Mouse (Mus musculus): Measurements from ENCODE around the gene Nfkbiz. TPM values are rescaled to one million over a fixed set of nuclear protein-coding genes. Genes with fewer than 3 reads are reported as not detected.
A peak's percentile ranks its signal among the peaks of the same experiment; 100 is the strongest.

Nfkbiz gene
- total RNA-seq, 2 experiments from 2014 or later: 1.1 TPM

GRCm38 (mm10) chr16:55813916-55814315 is 24.8 kb downstream of the Nfkbiz start:
- TF ChIP-seq CTCF (IDR thresholded peaks at IDR 0.05): no peak
- H3K27ac ChIP-seq: peak overlapping the region; percentile 28; the same call in 1 of the 2 replicates
- peak; percentile 44 for DNase-seq
- no peak overlapping the region for H3K4me3 ChIP-seq
- intact Hi-C loops (cut with DNase I): no loop called here

DNA sequence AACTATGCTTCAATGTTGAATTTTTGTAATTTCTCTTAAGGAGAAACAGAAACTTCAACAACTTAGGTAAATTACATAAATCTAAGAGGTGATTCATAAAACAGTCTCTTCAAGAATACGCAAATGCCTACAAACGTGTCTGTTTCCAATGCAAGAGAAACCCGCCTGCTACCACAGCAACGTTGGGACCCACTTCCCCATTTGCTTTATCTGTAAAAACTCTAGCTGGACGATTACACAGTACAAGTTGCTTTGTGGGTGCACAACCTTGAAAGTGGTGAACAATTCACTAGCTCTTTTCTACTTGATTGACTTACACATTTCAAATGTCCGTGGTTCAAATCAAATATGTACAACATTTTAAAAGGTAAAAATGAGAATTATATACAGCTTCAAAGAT is 26.9 kb downstream of the Nfkbiz start:
- intact Hi-C loops (cut with DNase I): no loop called here
- no peak for TF ChIP-seq CTCF (IDR thresholded peaks at IDR 0.05)
- no peak for DNase-seq
- no peak overlapping the region for H3K4me3 ChIP-seq
- H3K27ac ChIP-seq: no peak overlapping the region

DNA sequence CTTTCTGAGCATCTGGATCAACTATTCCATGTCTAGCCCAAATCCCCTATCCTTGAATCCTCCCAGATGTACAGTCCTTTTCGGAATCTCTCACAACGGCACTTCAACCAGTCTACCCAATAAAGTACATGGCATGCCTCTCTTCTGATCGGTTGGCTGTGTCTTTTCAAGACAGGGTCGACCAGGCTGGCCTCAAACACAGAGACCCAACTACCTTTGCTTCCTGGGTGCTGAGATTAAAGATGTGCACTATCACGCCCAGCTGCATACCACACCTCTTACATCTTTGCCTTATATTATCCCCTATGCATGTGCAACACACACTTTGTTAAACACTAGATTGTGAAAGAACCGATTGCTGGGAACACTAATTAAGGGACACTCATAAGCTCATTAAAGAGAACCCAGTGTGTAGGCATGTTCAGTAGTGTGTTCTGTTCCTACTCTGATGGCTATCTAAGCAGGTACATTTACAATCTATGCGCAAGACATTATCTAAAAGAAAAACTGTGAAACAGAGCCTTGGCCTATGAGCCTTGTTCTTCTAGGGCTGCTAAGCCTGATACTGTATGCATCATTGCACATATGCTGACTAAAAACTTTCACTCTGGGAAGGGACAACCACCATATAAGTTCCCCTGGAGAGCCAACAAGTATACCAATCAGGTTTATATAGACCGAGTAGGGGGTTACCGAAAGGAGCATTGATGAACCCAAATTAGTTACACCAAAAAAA is 28.8 kb downstream of the Nfkbiz start:
- intact Hi-C loops (cut with DNase I): no loop called here

GRCm38 (mm10) chr16:55809345-55809744 is 29.4 kb downstream of the Nfkbiz start:
- no peak overlapping the region for H3K4me3 ChIP-seq
- no peak for TF ChIP-seq CTCF (IDR thresholded peaks at IDR 0.05)
- intact Hi-C loops (cut with DNase I): no loop called here
- no peak overlapping the region for H3K27ac ChIP-seq
- DNase-seq: no peak

More for the DNA sequence above, 28.8 kb downstream of the Nfkbiz start:
- Histone ChIP-seq H3K4me3 (no peak overlapping the region), H3K27ac (no peak overlapping the region)
- no peak for TF ChIP-seq CTCF (IDR thresholded peaks at IDR 0.05)
- no peak for DNase-seq

GRCm38 (mm10) chr16:55807505-55807932 is 31.2 kb downstream of the Nfkbiz start:
- TF ChIP-seq CTCF (IDR thresholded peaks at IDR 0.05): no peak
- Histone ChIP-seq H3K27ac (no peak overlapping the region), H3K4me3 (no peak overlapping the region)
- intact Hi-C loops (cut with DNase I): no loop called here
- DNase-seq: no peak

DNA sequence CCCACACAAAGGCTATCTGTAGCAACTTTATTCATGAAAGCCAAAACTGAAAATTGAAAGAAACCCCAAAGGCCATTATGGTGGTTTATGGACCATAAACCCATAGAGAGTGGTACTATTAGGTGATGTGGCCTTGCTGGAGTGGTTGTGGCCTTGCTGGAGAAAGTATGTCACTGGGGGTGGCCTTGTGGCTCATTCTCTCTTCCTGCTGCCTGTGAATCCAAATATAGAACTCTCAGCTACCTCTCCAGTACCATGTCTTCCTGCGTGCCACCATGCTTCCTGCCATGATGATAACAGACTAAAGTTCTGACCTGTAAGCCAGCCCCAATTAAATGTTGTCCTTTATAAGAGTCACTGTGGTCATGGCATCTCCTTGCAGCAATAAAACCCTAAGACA is 33.9 kb downstream of the Nfkbiz start:
- intact Hi-C loops (cut with DNase I): no loop called here
- no peak for TF ChIP-seq CTCF (IDR thresholded peaks at IDR 0.05)

DNA sequence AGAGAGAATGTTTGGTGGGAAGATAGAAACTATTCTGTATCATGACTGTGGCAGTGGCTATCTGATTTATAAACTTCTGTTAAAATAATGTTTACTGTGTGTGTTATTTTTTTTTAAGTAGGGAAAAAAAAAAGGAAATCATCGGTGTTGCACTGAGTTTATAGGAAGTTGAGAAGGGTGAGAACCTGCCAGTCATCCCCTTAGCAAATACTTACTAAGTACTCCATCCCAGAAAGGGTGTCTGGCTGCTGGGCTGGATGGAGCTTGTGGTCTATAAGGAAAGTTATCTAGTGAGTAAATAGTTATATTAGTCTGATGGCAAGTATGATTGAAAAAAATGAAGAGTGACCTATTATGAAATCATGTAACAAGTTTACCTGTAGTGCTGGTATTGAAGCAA is 37.1 kb downstream of the Nfkbiz start:
- no peak for DNase-seq

More for the DNA sequence above, 33.9 kb downstream of the Nfkbiz start:
- H3K27ac ChIP-seq: no peak overlapping the region
- no peak for DNase-seq
- H3K4me3 ChIP-seq: no peak overlapping the region

GRCm38 (mm10) chr16:55798845-55799244 is 39.9 kb downstream of the Nfkbiz start:
- Histone ChIP-seq H3K4me3 (no peak overlapping the region), H3K27ac (no peak overlapping the region)
- intact Hi-C loops (cut with DNase I): no loop called here
- TF ChIP-seq CTCF (IDR thresholded peaks at IDR 0.05): no peak
- no peak for DNase-seq

More for the DNA sequence above, 37.1 kb downstream of the Nfkbiz start:
- Histone ChIP-seq H3K27ac (no peak overlapping the region), H3K4me3 (no peak overlapping the region)
- intact Hi-C loops (cut with DNase I): no loop called here
- TF ChIP-seq CTCF (IDR thresholded peaks at IDR 0.05): no peak

- Histone ChIP-seq H3K27ac (no peak overlapping the region), H3K4me3 (no peak overlapping the region)
- no peak for DNase-seq
- no peak for TF ChIP-seq CTCF (IDR thresholded peaks at IDR 0.05)
- intact Hi-C loops (cut with DNase I): no loop called here
Measured at GRCm38 (mm10) chr16:55790326-55790725, 48.4 kb downstream of the Nfkbiz start.

DNA sequence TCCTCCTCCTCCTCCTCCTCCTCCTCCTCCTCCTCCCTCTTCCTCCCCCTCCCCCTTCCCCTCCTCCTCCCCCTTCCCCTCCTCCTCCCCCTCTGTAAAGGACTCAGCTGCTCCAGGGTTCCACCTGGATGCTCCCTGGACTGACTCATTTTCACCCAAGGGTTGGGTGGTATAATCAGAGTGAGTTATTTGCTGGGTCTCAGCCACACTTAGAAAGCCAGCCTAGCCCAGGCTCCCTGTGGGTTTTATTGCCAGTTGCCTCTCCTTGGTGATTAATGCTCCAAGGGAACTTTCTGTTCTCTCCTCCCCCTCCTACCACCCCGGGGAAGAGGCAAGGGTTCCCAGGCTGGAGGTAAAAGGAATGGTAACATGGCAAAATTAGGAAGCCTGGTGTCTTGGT is 49.4 kb downstream of the Nfkbiz start:
- Histone ChIP-seq H3K4me3 (no peak overlapping the region), H3K27ac (no peak overlapping the region)
- DNase-seq: no peak
- no peak for TF ChIP-seq CTCF (IDR thresholded peaks at IDR 0.05)
- intact Hi-C loops (cut with DNase I): no loop called here

GRCm38 (mm10) chr16:55788671-55789070 is 50.0 kb downstream of the Nfkbiz start:
- intact Hi-C loops (cut with DNase I): no loop called here
- no peak for DNase-seq
- TF ChIP-seq CTCF (IDR thresholded peaks at IDR 0.05): no peak

DNA sequence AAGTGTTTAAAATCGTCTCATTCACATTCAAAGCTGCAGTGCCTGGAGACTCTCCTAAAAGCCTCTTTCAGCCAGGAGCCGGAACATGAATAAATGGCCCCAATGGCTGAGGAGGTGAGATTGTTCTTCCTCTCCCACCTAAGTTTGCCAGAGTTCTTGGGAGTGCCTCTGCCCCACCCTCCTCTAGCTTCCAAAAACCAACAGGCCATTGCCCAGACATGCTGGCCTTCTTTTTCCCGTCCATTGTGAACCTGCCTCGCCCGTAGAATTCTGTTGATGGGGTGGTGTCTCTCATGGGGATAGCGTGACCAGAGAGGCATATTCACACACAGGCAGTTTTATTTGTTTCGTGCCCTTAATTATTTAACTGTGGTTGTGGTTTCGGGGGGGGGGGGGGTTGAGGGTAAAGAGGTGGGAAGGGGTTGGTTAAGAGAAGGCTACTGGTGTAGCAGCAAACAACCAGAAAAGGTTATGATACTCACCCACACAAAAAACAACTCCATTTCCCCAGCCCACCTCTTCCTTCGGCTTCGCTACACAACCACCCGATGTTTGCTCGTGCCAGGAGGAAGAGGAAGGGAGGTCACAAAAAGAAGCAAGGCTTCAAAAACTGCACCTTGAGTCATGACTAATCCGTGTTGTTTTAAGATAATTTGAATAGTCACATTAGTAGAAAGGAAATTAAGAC is 51.2 kb downstream of the Nfkbiz start:
- TF ChIP-seq CTCF (IDR thresholded peaks at IDR 0.05): no peak
- H3K4me3 ChIP-seq: no peak overlapping the region
- intact Hi-C loops (cut with DNase I): no loop called here
- no peak overlapping the region for H3K27ac ChIP-seq
- no peak for DNase-seq

More at GRCm38 (mm10) chr16:55788671-55789070, 50.0 kb downstream of the Nfkbiz start:
- Histone ChIP-seq H3K27ac (no peak overlapping the region), H3K4me3 (no peak overlapping the region)

- no peak for DNase-seq
- no peak for TF ChIP-seq CTCF (IDR thresholded peaks at IDR 0.05)
Measured at GRCm38 (mm10) chr16:55784379-55784778, 54.3 kb downstream of the Nfkbiz start.

More at GRCm38 (mm10) chr16:55784379-55784778, 54.3 kb downstream of the Nfkbiz start:
- intact Hi-C loops (cut with DNase I): no loop called here
- H3K4me3 ChIP-seq: no peak overlapping the region
- no peak overlapping the region for H3K27ac ChIP-seq
